Mouse (Mus musculus): ENCODE measurements at regions not wholly inside any gene's neighbourhood (a gene's known extent, or its start where the extent isn't known, plus 50 kb on each side); places are given as distances from the start of the nearest gene placed in this dataset.

DNA sequence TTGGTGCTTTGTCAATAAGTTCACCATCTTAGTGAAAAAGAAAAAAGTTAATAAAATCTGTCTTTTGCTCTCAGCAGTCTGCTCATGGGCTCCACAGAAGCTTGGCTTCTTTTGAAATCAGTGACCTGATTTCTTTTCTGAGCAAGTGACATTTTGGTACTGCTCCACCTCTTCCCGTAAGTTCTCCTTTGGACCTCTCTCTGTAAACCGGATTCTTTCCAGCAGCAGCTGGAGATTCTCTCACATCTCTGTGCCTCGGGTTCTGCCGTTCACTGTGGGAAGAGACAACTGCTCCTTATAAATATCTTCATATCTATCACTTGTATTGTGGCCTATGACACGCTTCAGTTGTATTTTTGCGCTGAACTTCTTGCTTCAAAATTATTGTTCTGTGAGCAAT lies 2194.4 kb downstream of the 9330182O14Rik start:
- no peak for TF ChIP-seq CTCF (IDR thresholded peaks at IDR 0.05; ENCODE audit: control insufficient read depth, insufficient read depth, low read length)
- no peak for TF ChIP-seq POLR2A (IDR thresholded peaks at IDR 0.05; ENCODE audit: borderline replicate concordance, control insufficient read depth, low read depth, low read length)
